Mouse (Mus musculus): Measurements from ENCODE around the gene Nlgn3. TPM values are rescaled to one million over a fixed set of nuclear protein-coding genes. Genes with fewer than 3 reads are reported as not detected.
"Not testable (repeated sequence)": the region's sequence is repeated elsewhere in the genome, so short reads cannot be mapped to it uniquely, and the experiment has no call there.

Nlgn3 gene
- polyA plus RNA-seq, 1 experiment, result not detected

DNA sequence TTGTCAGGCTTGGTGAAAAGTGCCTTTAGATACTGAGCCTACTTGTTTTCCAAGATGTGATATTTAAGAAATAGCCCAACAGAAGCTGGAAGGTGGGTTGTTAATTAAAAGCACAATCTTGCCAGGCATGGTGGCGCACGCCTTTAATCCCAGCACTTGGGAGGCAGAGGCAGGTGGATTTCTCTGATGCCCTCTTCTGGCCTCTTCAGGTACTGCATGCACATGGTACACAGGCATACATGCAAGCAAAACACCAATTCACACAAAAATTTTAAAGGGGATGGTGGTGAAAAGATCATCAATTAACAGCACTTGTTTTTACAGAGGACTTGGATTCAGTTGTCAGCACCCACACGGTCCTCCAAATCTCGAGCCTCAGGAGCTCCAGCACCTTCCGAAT, 35.6 kb downstream of the Nlgn3 start:
- Histone ChIP-seq H3K27ac (ENCODE audit: control insufficient read depth, insufficient read depth, low read depth, low read length, poor library complexity) (no peak overlapping the region), H3K4me3 (replicated peaks; ENCODE audit: control insufficient read depth, low read depth, low read length) (no peak overlapping the region), H3K4me1 (ENCODE audit: control insufficient read depth, insufficient read depth, low read length) (no peaks in the 10 kb centered on the region)
- 76% methylated on average over 5 of the region's 5 CpGs for WGBS
- TF ChIP-seq POLR2A (IDR thresholded peaks at IDR 0.05; ENCODE audit: borderline replicate concordance, control insufficient read depth, low read depth, low read length) (no peak), CTCF (IDR thresholded peaks at IDR 0.05; ENCODE audit: control insufficient read depth, insufficient read depth, low read length) (peak; percentile 34; the same call in 1 of the 2 replicates)

DNA sequence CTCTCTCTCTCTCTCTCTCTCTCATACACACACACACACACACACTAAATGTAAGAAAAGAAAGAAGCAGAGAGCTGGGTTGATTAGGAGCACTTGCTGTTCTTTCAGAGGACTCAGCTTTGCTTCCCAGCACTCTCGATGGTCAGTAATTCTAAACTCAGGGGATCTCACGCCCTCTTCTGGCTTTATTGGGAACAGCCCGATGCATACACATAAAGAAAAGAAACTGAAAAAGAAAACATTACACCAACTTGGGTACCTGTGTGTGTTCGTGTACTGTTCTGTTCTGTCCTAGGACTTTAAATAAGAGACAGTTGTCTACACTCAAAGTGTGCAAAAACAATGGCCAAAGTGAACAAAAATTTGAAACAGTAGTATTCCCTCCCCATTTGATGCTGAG, 39.7 kb downstream of the Nlgn3 start:
- Histone ChIP-seq H3K27ac (ENCODE audit: control insufficient read depth, insufficient read depth, low read depth, low read length, poor library complexity) (no peak overlapping the region), H3K4me3 (replicated peaks; ENCODE audit: control insufficient read depth, low read depth, low read length) (no peak overlapping the region), H3K4me1 (ENCODE audit: control insufficient read depth, insufficient read depth, low read length) (no peaks in the 10 kb centered on the region)
- WGBS, result 54% methylated on average over 4 of the region's 4 CpGs
- no peak for TF ChIP-seq CTCF (IDR thresholded peaks at IDR 0.05; ENCODE audit: control insufficient read depth, insufficient read depth, low read length)
- no peak for TF ChIP-seq POLR2A (IDR thresholded peaks at IDR 0.05; ENCODE audit: borderline replicate concordance, control insufficient read depth, low read depth, low read length)

DNA sequence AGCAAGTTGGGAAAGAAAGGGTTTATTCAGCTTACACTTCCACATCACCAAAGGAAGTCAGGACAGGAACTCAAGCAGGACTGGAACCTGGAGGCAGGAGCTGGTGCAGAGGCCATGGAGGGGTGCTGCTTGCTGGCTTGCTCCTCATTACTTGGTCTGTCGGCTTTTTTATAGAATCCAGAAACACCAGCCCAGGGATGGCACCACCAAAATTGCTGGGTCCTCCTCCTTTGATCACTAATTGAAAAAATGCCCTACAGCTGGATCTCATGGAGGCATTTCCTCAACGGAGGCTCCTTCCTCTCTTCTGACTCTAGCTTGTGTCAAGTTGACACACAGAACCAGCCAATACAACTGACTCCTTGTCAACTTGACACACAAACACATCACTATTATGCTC, 43.9 kb downstream of the Nlgn3 start:
- H3K4me3 ChIP-seq (replicated peaks; ENCODE audit: control insufficient read depth, low read depth, low read length); H3K4me1 ChIP-seq (ENCODE audit: control insufficient read depth, insufficient read depth, low read length); H3K27ac ChIP-seq (ENCODE audit: control insufficient read depth, insufficient read depth, low read depth, low read length, poor library complexity): not testable (repeated sequence)
- WGBS, result 61% methylated on average over 2 of the region's 2 CpGs

DNA sequence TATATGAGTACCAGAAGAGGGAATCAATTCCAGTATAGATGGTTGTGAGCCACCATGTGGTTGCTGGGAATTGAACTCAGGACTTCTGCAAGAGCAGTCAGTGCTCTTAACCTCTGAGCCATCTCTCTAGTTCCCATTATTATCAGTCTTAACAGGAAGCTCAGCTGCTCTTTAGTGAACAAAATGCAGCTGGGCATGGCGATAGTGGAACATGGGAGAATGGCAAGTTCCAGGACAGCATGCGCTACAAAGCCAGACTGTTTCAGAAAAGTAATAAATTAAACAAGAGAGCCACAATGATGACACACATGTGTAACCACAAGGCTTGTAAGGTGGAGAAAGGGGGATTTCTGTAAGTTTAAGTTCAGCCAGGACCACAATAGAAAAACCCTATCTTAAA, 46.5 kb downstream of the Nlgn3 start:
- Histone ChIP-seq H3K27ac (ENCODE audit: control insufficient read depth, insufficient read depth, low read depth, low read length, poor library complexity) (no peak overlapping the region), H3K4me1 (ENCODE audit: control insufficient read depth, insufficient read depth, low read length) (no peaks in the 10 kb centered on the region), H3K4me3 (replicated peaks; ENCODE audit: control insufficient read depth, low read depth, low read length) (no peak overlapping the region)
- WGBS, result 40% methylated on average over 2 of the region's 2 CpGs
- TF ChIP-seq CTCF (IDR thresholded peaks at IDR 0.05; ENCODE audit: control insufficient read depth, insufficient read depth, low read length) (no peak), POLR2A (IDR thresholded peaks at IDR 0.05; ENCODE audit: borderline replicate concordance, control insufficient read depth, low read depth, low read length) (no peak)

DNA sequence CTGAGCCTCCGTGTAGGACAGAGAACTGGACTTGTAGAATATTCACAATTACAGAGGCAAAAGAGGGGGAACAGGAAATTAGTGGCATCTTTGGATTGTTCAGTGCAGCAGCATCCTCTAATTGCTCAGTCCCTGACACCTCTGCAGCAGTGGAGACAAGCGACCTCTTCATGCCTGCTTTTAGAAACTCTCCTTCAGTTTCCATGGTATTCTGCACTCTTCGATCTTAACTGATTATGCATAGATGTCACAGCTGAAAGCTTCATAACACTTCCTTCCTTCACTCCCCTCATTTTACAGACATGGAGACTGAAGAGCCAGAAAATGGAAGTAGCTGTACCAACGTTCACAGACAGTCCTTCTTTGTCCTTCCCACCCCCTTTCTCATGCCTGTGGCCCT, 47.5 kb downstream of the Nlgn3 start:
- 20% methylated on average over 4 of the region's 4 CpGs for WGBS
- TF ChIP-seq CTCF (IDR thresholded peaks at IDR 0.05; ENCODE audit: control insufficient read depth, insufficient read depth, low read length) (no peak), POLR2A (IDR thresholded peaks at IDR 0.05; ENCODE audit: borderline replicate concordance, control insufficient read depth, low read depth, low read length) (no peak)
- H3K4me1 ChIP-seq (ENCODE audit: control insufficient read depth, insufficient read depth, low read length), result no peaks in the 10 kb centered on the region

DNA sequence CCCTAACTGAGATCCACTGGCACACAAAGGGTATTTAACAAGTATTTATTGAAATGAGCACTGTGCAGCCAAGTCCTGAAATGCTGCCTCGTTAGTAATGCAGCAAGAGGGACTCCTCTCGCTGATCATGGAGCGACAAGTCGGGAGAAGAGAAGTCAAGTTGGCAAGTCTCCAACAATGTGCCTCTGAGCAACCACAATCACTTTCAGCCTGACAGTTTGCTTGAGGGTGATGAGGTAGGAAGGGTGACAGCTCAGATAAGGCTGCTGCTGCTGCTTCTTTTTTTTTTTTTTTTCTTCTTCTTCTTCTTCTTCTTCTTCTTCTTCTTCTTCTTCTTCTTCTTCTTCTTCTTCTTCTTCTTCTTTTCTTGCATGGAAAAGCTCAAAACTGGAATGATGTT, 52.2 kb downstream of the Nlgn3 start:
- TF ChIP-seq POLR2A (IDR thresholded peaks at IDR 0.05; ENCODE audit: borderline replicate concordance, control insufficient read depth, low read depth, low read length), result no peak
- no peak for TF ChIP-seq CTCF (IDR thresholded peaks at IDR 0.05; ENCODE audit: control insufficient read depth, insufficient read depth, low read length)
- WGBS, result 18% methylated on average over 4 of the region's 4 CpGs
- no peak overlapping the region for H3K4me3 ChIP-seq (replicated peaks; ENCODE audit: control insufficient read depth, low read depth, low read length)

More for the DNA sequence above, 47.5 kb downstream of the Nlgn3 start:
- no peak overlapping the region for H3K27ac ChIP-seq (ENCODE audit: control insufficient read depth, insufficient read depth, low read depth, low read length, poor library complexity)
- H3K4me3 ChIP-seq (replicated peaks; ENCODE audit: control insufficient read depth, low read depth, low read length), result no peak overlapping the region

DNA sequence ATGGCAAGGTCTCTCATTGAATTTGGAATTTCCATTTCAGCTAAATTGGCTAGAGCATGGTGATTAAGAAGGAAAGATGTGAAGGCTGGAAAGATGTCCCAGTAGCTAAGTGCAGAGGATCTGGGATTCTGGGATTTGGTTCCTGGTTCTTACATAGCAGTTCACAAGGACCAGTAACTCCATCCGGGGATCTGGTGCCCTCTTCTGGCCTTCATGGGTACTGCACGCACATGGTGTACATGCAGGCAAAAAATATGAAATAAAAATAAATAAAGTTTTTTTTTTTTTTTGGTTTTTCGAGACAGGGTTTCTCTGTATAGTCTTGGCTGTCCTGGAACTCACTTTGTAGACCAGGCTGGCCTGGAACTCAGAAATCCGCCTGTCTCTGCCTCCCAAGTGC, 59.9 kb downstream of the Nlgn3 start:
- not testable (repeated sequence) for H3K27ac ChIP-seq (ENCODE audit: control insufficient read depth, insufficient read depth, low read depth, low read length, poor library complexity); H3K4me3 ChIP-seq (replicated peaks; ENCODE audit: control insufficient read depth, low read depth, low read length); H3K4me1 ChIP-seq (ENCODE audit: control insufficient read depth, insufficient read depth, low read length)
- 59% methylated on average over 4 of the region's 4 CpGs for WGBS
- peak; percentile 33; the same call in 1 of the 2 replicates for TF ChIP-seq CTCF (IDR thresholded peaks at IDR 0.05; ENCODE audit: control insufficient read depth, insufficient read depth, low read length)

More for the DNA sequence above, 52.2 kb downstream of the Nlgn3 start:
- no peak overlapping the region for H3K27ac ChIP-seq (ENCODE audit: control insufficient read depth, insufficient read depth, low read depth, low read length, poor library complexity)
- H3K4me1 ChIP-seq (ENCODE audit: control insufficient read depth, insufficient read depth, low read length), result no peaks in the 10 kb centered on the region

DNA sequence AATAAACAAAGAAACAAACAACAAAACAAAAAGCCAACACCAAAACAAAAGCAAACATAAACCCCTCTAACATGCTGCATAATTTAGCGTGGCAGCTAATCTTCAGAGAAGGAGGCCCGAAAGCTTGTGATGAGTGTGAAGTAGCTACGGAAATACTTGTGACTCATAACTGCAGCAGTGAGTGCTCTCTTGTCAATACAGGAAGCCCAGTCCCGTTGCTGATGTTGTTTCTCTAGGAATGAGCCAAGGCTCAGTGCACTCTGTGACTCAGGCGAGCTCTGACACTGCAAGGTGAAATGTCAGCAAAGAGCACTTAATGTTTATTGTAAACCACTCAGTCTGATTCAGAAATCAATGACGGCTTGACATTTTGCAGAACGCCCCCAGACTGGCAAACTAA, 70.0 kb downstream of the Nlgn3 start:
- Histone ChIP-seq H3K27ac (ENCODE audit: control insufficient read depth, insufficient read depth, low read depth, low read length, poor library complexity) (no peak overlapping the region), H3K4me3 (replicated peaks; ENCODE audit: control insufficient read depth, low read depth, low read length) (no peak overlapping the region), H3K4me1 (ENCODE audit: control insufficient read depth, insufficient read depth, low read length) (no peaks in the 10 kb centered on the region)
- TF ChIP-seq CTCF (IDR thresholded peaks at IDR 0.05; ENCODE audit: control insufficient read depth, insufficient read depth, low read length), result no peak
- no peak for TF ChIP-seq POLR2A (IDR thresholded peaks at IDR 0.05; ENCODE audit: borderline replicate concordance, control insufficient read depth, low read depth, low read length)
- WGBS, result 59% methylated on average over 7 of the region's 7 CpGs

DNA sequence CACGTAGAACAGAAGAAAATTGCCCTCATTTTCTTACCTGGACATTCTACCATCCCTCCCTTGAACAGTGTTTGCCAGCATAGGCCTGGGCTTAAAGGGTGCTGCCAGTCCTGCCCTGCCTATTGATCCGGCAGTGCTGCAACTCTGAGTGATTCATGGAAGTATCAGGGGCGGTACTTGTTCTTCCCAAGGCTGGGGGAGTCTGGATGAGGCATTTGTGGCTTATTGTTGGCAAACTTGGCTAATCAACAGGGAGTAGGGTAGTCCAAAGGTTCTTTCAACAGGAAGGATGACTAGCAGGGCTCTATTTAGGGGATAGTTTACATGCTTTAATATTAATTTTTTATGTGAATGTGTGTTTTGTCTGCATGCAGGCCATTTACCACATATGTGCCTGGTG, 71.6 kb downstream of the Nlgn3 start:
- no peak overlapping the region for H3K27ac ChIP-seq (ENCODE audit: control insufficient read depth, insufficient read depth, low read depth, low read length, poor library complexity)
- no peaks in the 10 kb centered on the region for H3K4me1 ChIP-seq (ENCODE audit: control insufficient read depth, insufficient read depth, low read length)
- H3K4me3 ChIP-seq (replicated peaks; ENCODE audit: control insufficient read depth, low read depth, low read length), result no peak overlapping the region
- 70% methylated on average over 3 of the region's 3 CpGs for WGBS
- no peak for TF ChIP-seq CTCF (IDR thresholded peaks at IDR 0.05; ENCODE audit: control insufficient read depth, insufficient read depth, low read length)
- no peak for TF ChIP-seq POLR2A (IDR thresholded peaks at IDR 0.05; ENCODE audit: borderline replicate concordance, control insufficient read depth, low read depth, low read length)

All from bone marrow, adult 2 months (tissue).